Mouse (Mus musculus): Measurements from ENCODE around the gene Sucla2.

- TF ChIP-seq GATA2 (IDR thresholded peaks at IDR 0.05; ENCODE audit: borderline replicate concordance, low read depth, low read length) (no peak), GATA1 (IDR thresholded peaks at IDR 0.05; ENCODE audit: borderline replicate concordance, low read length) (no peak), CTCF (IDR thresholded peaks at IDR 0.05; ENCODE audit: low read depth, low read length) (no peak), POLR2AphosphoS5 (IDR thresholded peaks at IDR 0.05; ENCODE audit: insufficient replicate concordance, low read depth, low read length) (no peak)
These were observed 48.7 kb upstream of the Sucla2 start for GRCm38 (mm10) chr14:73476361-73476934.
